Mouse (Mus musculus): ENCODE results near the gene Camk2d. TPM values are rescaled to one million over a fixed set of nuclear protein-coding genes. Genes with fewer than 3 reads are reported as not detected.

The Camk2d gene
- polyA plus RNA-seq, 1 experiment from 2014 or later = 29.9 TPM

GRCm38 (mm10) chr3:126699740-126700139, 103.6 kb downstream of the Camk2d start:
- no peak overlapping the region for H3K9ac ChIP-seq (replicated peaks)
- no peak overlapping the region for H3K4me3 ChIP-seq
- H3K27ac ChIP-seq (replicated peaks) = no peak overlapping the region
- 83% methylated on average over 3 of the region's 3 CpGs for WGBS
- H3K27me3 ChIP-seq = no peaks in the 10 kb centered on the region
- no peaks in the 10 kb centered on the region for H3K36me3 ChIP-seq
- peaks cover 9% of the 10 kb centered on the region; the same call in 1 of the 2 replicates for H3K4me1 ChIP-seq
- no peak overlapping the region for H3K4me2 ChIP-seq (replicated peaks)
- H3K9me3 ChIP-seq = no peaks in the 10 kb centered on the region
- no peak for ATAC-seq (replicated peaks)

GRCm38 (mm10) chr3:126701067-126701466, 105.0 kb downstream of the Camk2d start:
- 87% methylated on average over 6 of the region's 6 CpGs for WGBS
- 0 out of 2 replicates have a peak, but pooled peaks cover 3% of the 10 kb centered on the region for H3K4me1 ChIP-seq

GRCm38 (mm10) chr3:126701586-126701985, 105.5 kb downstream of the Camk2d start:
- no peak overlapping the region for H3K9ac ChIP-seq (replicated peaks)
- no peak overlapping the region for H3K4me2 ChIP-seq (replicated peaks)
- H3K9me3 ChIP-seq = no peaks in the 10 kb centered on the region
- no peaks in the 10 kb centered on the region for H3K27me3 ChIP-seq
- H3K36me3 ChIP-seq = no peaks in the 10 kb centered on the region
- no peak for ATAC-seq (replicated peaks)
- no peak overlapping the region for H3K27ac ChIP-seq (replicated peaks)
- H3K4me1 ChIP-seq = 0 out of 2 replicates have a peak, but pooled peaks cover 3% of the 10 kb centered on the region
- 90% methylated on average over 6 of the region's 6 CpGs for WGBS
- no peak overlapping the region for H3K4me3 ChIP-seq

More at GRCm38 (mm10) chr3:126701067-126701466, 105.0 kb downstream of the Camk2d start:
- no peak overlapping the region for H3K4me2 ChIP-seq (replicated peaks)
- ATAC-seq (replicated peaks) = no peak
- no peaks in the 10 kb centered on the region for H3K27me3 ChIP-seq
- H3K27ac ChIP-seq (replicated peaks) = no peak overlapping the region
- H3K9ac ChIP-seq (replicated peaks) = no peak overlapping the region
- no peaks in the 10 kb centered on the region for H3K36me3 ChIP-seq
- H3K4me3 ChIP-seq = no peak overlapping the region
- H3K9me3 ChIP-seq = no peaks in the 10 kb centered on the region

GRCm38 (mm10) chr3:126705490-126705889, 109.4 kb downstream of the Camk2d start:
- Histone ChIP-seq H3K9ac (replicated peaks) (no peak overlapping the region), H3K27ac (replicated peaks) (no peak overlapping the region), H3K4me3 (no peak overlapping the region), H3K4me1 (0 out of 2 replicates have a peak, but pooled peaks cover 3% of the 10 kb centered on the region), H3K36me3 (no peaks in the 10 kb centered on the region), H3K9me3 (no peaks in the 10 kb centered on the region), H3K27me3 (no peaks in the 10 kb centered on the region), H3K4me2 (replicated peaks) (no peak overlapping the region)
- 82% methylated on average over 1 of the region's 1 CpGs for WGBS
- no peak for ATAC-seq (replicated peaks)

- Histone ChIP-seq H3K27ac (replicated peaks) (no peak overlapping the region), H3K4me2 (replicated peaks) (no peak overlapping the region), H3K4me3 (no peak overlapping the region), H3K36me3 (no peaks in the 10 kb centered on the region), H3K9me3 (no peaks in the 10 kb centered on the region), H3K9ac (replicated peaks) (no peak overlapping the region), H3K27me3 (no peaks in the 10 kb centered on the region), H3K4me1 (no peaks in the 10 kb centered on the region)
- WGBS = 71% methylated on average over 1 of the region's 1 CpGs
- no peak for ATAC-seq (replicated peaks)
Observed at GRCm38 (mm10) chr3:126714281-126714680, 118.2 kb downstream of the Camk2d start.

GRCm38 (mm10) chr3:126723021-126723449, 126.9 kb downstream of the Camk2d start:
- H3K27me3 ChIP-seq = no peaks in the 10 kb centered on the region
- no peak overlapping the region for H3K9ac ChIP-seq (replicated peaks)
- no peaks in the 10 kb centered on the region for H3K9me3 ChIP-seq
- H3K4me3 ChIP-seq = no peak overlapping the region
- WGBS = 26% methylated on average over 5 of the region's 5 CpGs
- peak overlapping the region; percentile 28 for H3K27ac ChIP-seq (replicated peaks)
- peak; percentile 91 for ATAC-seq (replicated peaks)
- H3K36me3 ChIP-seq = no peaks in the 10 kb centered on the region
- H3K4me2 ChIP-seq (replicated peaks) = no peak overlapping the region
- H3K4me1 ChIP-seq = peaks cover 17% of the 10 kb centered on the region

- peak overlapping the region; percentile 28 for H3K27ac ChIP-seq (replicated peaks)
- 56% methylated on average over 5 of the region's 5 CpGs for WGBS
Observed at GRCm38 (mm10) chr3:126723458-126723857, 127.4 kb downstream of the Camk2d start.

GRCm38 (mm10) chr3:126725647-126726046, 129.5 kb downstream of the Camk2d start:
- Histone ChIP-seq H3K9me3 (no peaks in the 10 kb centered on the region), H3K27me3 (no peaks in the 10 kb centered on the region), H3K4me1 (peaks cover 17% of the 10 kb centered on the region), H3K4me2 (replicated peaks) (no peak overlapping the region), H3K9ac (replicated peaks) (no peak overlapping the region), H3K36me3 (no peaks in the 10 kb centered on the region), H3K4me3 (no peak overlapping the region), H3K27ac (replicated peaks) (no peak overlapping the region)
- WGBS = 37% methylated on average over 9 of the region's 9 CpGs
- ATAC-seq (replicated peaks) = peak; percentile 59; the same call in 1 of the 2 replicates

More at GRCm38 (mm10) chr3:126723458-126723857, 127.4 kb downstream of the Camk2d start:
- no peaks in the 10 kb centered on the region for H3K27me3 ChIP-seq
- no peak overlapping the region for H3K4me2 ChIP-seq (replicated peaks)
- no peaks in the 10 kb centered on the region for H3K36me3 ChIP-seq
- H3K4me3 ChIP-seq = no peak overlapping the region
- no peaks in the 10 kb centered on the region for H3K9me3 ChIP-seq
- no peak overlapping the region for H3K9ac ChIP-seq (replicated peaks)
- peaks cover 17% of the 10 kb centered on the region for H3K4me1 ChIP-seq
- peak; percentile 47 for ATAC-seq (replicated peaks)

GRCm38 (mm10) chr3:126727387-126727786, 131.3 kb downstream of the Camk2d start:
- 94% methylated on average over 4 of the region's 4 CpGs for WGBS
- no peak overlapping the region for H3K9ac ChIP-seq (replicated peaks)

GRCm38 (mm10) chr3:126730411-126730810, 134.3 kb downstream of the Camk2d start:
- Histone ChIP-seq H3K9me3 (no peaks in the 10 kb centered on the region), H3K4me2 (replicated peaks) (no peak overlapping the region), H3K27me3 (no peaks in the 10 kb centered on the region), H3K4me3 (no peak overlapping the region), H3K9ac (replicated peaks) (no peak overlapping the region), H3K36me3 (no peaks in the 10 kb centered on the region), H3K4me1 (peaks cover 7% of the 10 kb centered on the region; the same call in 1 of the 2 replicates), H3K27ac (replicated peaks) (no peak overlapping the region)
- WGBS = 93% methylated on average over 5 of the region's 5 CpGs
- no peak for ATAC-seq (replicated peaks)

More at GRCm38 (mm10) chr3:126727387-126727786, 131.3 kb downstream of the Camk2d start:
- Histone ChIP-seq H3K4me3 (no peak overlapping the region), H3K27ac (replicated peaks) (no peak overlapping the region), H3K4me2 (replicated peaks) (no peak overlapping the region), H3K9me3 (no peaks in the 10 kb centered on the region), H3K4me1 (peaks cover 17% of the 10 kb centered on the region), H3K27me3 (no peaks in the 10 kb centered on the region), H3K36me3 (no peaks in the 10 kb centered on the region)
- no peak for ATAC-seq (replicated peaks)

- H3K27ac ChIP-seq (replicated peaks) = no peak overlapping the region
Observed at GRCm38 (mm10) chr3:126732323-126732722, 136.2 kb downstream of the Camk2d start.

GRCm38 (mm10) chr3:126734533-126734932, 138.4 kb downstream of the Camk2d start:
- Histone ChIP-seq H3K4me2 (replicated peaks) (no peak overlapping the region), H3K4me3 (no peak overlapping the region), H3K27ac (replicated peaks) (no peak overlapping the region), H3K4me1 (no peaks in the 10 kb centered on the region), H3K9me3 (no peaks in the 10 kb centered on the region), H3K9ac (replicated peaks) (no peak overlapping the region), H3K27me3 (no peaks in the 10 kb centered on the region), H3K36me3 (no peaks in the 10 kb centered on the region)
- ATAC-seq (replicated peaks) = no peak
- WGBS = 86% methylated on average over 2 of the region's 2 CpGs

More at GRCm38 (mm10) chr3:126732323-126732722, 136.2 kb downstream of the Camk2d start:
- no peak overlapping the region for H3K4me2 ChIP-seq (replicated peaks)
- H3K36me3 ChIP-seq = no peaks in the 10 kb centered on the region
- ATAC-seq (replicated peaks) = no peak
- 92% methylated on average over 2 of the region's 2 CpGs for WGBS
- no peak overlapping the region for H3K4me3 ChIP-seq
- no peaks in the 10 kb centered on the region for H3K9me3 ChIP-seq
- no peak overlapping the region for H3K9ac ChIP-seq (replicated peaks)
- no peaks in the 10 kb centered on the region for H3K4me1 ChIP-seq
- no peaks in the 10 kb centered on the region for H3K27me3 ChIP-seq

GRCm38 (mm10) chr3:126735211-126735610, 139.1 kb downstream of the Camk2d start:
- H3K4me1 ChIP-seq = no peaks in the 10 kb centered on the region
- H3K27me3 ChIP-seq = no peaks in the 10 kb centered on the region
- WGBS = 84% methylated on average over 5 of the region's 5 CpGs
- no peak overlapping the region for H3K4me2 ChIP-seq (replicated peaks)
- no peaks in the 10 kb centered on the region for H3K9me3 ChIP-seq
- H3K9ac ChIP-seq (replicated peaks) = no peak overlapping the region
- no peak overlapping the region for H3K4me3 ChIP-seq
- H3K36me3 ChIP-seq = no peaks in the 10 kb centered on the region
- ATAC-seq (replicated peaks) = no peak
- no peak overlapping the region for H3K27ac ChIP-seq (replicated peaks)
